Mouse (Mus musculus) mouse embryonic stem cell (cell line): ENCODE measurements around the gene Grm5.

ENCODE experiments used
- in situ Hi-C, 2 experiments: fragments of 300-500 bp; cut with MboI; formaldehyde crosslinking; loops; 1 replicate in 1 of 2; 3 replicates in 1 of 2; pipeline ENCODE4 v1.14.3; 2019 to 2020; ENCODE audit warnings: low sequenced_read_pairs in 2 of 2, low pct_unique_long_range_greater_than_20kb in 1 of 2, mixed read lengths in 1 of 2; ENCODE audit not compliant: unreplicated experiment in 1 of 2

Gene Grm5

DNA sequence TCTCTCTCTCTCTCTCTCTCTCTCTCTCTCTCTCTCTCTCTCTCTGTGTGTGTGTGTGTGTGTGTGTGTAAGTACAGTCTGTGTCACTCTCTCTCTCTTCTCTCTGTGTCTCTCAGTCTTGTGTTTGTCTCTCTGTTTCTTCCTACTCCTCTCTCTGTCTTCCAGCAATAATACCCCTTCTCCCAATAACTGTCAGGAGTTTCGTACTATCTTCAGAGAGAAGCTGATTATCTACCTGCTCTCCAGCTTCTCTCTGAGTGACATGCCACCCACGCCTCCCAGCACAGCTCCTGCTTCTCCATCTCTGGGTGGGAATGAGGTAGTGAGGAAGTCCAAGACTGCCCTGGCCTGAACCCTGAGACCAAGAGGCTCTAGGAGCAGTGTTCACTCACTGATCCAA lies at the start of gene Grm5:
Gene Grm5, plus strand, starts transcription at position 301 of the 400 bp plus-strand sequence.
- in situ Hi-C loops: no loop called here

DNA sequence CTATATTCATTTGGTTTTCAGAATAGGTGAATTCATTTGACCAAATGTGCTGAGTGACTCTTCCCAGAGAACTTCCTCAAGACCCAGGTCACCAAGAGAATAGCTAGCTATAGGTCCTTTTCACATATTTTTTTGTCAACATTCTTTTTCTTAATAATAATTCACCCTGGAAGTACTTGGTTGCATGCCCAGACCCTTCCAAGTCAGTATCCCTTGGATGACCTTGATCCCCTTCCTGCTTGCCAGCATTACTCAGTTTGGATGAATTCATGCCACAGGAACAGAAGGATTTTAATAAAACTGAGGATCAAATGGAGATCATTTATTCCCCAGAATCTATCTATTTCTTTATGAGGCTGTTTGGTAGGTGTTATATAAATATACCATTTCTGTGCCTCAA lies 44.9 kb upstream of the Grm5 start:
- in situ Hi-C loops: no loop called here

DNA sequence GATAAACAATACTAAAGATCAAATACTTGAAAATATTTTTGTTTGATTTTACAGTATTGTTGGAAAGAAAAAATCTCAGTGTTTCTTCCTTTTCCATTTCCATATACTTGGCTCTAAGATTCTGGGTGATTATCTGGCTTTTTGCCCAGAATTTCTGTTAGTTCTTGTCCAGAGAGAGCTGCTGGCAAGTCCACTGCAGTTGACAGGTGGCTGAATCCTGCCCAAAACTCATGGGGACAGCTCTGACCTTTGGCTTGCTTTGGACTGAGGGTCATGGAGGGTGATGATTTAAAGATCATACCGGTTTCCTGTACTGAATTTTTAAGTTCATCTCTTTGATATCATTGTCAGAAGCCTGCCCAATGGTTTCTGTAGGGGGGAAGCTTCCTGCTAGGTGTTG lies 18.7 kb upstream of the Grm5 start:
- in situ Hi-C loops: no loop called here

DNA sequence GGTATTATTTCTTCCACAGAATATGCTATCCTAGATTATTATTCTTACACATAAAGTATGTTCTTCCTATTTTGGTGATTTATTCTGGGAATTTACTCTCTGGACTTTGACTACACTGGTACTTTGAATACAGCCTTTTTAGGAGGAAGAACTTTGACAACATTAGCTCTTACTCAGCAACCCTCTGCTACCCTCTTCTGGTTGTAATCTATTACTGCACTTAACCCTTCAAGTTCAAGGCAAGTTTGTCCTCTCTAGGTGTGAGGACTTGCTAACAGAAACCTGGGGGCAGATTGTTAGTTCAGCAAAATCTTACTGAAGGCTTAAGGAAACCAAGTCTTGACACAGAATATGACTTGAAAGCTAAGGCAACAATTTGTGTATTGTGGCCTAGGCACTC lies 17.5 kb upstream of the Grm5 start:
- in situ Hi-C loops: no loop called here

DNA sequence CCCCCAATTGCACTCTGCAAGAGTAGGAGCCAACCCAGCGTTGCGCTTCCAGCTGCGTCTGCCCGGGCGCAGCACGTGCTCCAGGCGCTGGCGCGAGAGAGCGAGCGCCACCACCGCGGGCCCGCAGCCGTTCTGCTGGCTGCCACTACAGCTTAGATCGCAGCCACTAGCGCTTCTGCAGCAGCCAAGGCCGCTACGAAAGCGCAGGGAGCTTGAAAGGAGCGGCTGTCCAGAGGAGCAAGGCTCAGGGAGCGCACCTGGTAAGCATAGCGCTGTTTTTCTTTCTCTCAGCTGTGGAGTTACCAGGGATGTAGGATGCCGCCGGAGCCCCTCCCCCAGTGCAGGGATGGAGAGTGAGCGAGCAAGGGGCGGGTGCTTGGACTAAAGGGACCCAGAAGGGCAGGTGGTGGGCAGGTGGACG lies 323 bp downstream of the Grm5 start:
- in situ Hi-C loops: no loop called here

DNA sequence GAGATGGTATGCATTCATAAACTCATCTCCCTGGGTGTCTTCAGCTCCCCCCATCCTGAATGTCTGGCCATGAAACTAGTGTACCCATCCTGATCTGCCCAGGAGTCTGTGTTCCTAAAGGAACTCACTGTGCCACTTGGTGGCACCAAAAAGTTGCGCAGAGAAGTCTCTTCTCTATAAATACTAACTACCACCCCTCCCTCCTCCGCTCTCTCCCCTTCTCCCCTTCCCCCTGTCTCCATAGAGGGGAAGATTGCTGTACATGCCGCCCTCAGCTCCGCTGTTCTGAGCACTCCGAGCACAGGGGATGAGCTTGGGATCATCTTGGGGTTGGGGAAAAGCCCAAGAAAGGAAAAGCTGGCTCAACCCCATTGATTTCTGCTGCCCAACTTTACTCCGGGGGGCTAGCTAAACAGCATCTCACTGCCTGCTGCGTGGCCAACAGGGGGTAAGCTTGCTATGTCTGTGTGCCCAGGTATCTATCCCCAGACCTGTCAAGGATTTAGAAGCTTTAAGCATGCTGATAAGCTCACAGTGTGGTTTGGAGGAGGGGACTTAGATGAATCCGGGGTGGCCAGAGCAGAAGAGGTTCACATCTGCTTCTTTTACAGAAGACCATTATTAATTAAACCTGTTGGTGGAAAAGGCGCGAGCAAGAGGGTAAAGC lies 2.4 kb downstream of the Grm5 start:
- in situ Hi-C loops: no loop called here

DNA sequence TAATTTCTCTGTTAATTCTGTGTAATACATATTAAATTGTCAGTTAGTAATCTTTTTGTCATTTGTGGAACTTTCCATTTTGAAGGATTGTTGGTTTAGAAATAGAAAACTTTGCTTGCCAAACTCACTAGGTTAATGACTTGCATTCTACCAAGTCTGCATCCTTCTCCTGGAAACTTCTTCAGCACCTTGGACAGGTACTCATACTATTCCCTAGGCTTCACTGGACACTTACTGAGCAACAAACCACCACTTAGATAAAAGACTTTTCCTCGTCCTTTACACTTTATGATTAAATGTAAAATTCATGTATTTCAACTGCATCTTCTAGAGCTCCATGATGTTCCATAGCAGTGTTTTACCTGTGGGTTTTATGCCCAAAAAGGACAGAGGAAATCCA lies 4.0 kb downstream of the Grm5 start:
- in situ Hi-C loops: no loop called here

DNA sequence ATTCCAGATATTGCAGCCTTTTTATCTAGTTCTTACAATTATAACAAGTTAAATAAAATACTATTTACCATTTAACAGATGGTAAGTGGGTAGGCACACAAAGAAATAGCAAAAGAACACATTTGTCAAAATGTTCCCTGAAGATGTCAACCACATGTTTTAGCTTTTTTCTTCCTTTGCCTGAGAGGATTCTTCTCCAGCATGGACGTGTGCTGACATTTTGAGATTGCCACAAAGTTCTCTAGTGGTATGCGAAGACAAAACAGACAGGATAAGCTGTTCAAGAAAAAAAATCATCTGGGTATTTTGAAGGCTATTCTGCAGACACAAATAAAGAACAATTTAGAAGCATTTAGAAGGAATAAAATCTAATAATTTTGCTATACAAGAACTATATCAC lies 42.3 kb downstream of the Grm5 start:
- in situ Hi-C loops: no loop called here

DNA sequence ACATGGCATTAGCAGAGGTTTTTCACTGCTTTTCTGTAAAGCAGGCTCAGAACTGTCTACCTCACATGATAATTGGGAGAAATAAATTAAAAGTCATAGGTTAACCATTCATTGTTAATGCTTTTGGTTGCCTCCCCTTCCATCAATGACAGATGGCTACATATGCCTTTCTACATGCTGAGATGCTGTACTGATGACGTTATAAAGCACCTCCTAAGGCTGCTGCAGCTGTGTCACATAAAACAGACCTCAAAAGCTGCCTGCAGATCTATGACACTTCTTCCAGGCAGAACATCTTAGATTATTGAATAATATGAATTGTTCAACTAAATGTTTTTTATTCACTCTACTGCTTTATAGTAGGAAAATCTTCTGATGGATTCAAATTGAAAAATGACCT lies 51.6 kb downstream of the Grm5 start:
- in situ Hi-C loops: no loop called here

DNA sequence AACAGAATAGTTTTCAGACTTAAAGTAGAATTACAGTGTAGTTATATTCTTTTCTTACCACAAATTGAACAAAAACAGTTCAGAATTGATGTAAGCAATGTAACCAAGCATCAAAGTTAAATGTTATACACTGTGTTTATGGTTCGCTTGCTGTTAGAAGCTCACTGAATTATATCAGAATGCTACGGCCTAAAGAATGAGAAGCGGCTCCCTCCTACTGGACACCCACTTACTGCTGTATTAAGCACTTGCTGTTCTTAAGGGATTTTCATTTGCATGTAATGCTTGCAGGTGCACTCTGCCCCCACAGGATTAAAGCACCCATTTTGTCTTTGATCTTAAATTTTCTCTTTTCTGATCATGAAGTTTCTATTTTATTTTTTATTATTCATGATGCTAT lies 66.6 kb downstream of the Grm5 start:
- in situ Hi-C loops: no loop called here

DNA sequence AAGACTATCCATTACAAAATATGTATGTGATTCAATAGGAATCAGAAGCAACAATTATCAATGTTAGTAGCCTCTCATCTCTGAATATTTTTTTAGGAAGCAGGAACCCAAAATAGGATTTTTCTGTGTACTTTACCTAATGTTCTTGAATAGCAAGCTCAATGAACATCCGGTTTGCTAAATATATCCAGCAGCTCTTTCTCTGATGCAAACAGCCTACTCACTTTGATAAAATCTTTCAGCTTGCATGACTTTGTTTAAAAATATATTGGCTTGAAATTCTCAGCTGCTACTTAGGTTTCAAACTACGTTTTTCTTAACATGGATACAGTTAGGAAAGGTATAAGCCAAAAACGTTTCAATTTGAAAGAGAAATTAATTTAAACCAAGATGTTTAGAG lies 77.8 kb downstream of the Grm5 start:
- in situ Hi-C loops: no loop called here

DNA sequence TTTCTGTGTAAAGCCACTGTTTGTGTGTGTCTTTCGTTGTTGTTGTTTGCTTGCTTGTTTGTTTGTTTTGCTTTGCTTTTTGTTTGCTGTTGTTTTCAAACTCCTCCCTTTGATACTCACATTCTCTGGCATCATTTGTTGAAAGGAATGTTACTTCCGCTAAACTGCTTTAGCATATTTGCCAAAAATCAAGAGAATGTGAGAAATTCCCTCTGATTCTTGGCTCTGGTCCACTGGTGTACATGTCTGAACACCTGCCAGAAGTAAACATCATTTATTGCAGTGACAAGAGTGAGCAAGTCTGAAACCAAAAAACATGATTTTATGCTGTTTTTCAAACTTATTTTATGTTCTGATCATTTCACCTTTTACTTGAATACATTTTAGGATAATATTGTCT lies 80.1 kb downstream of the Grm5 start:
- in situ Hi-C loops: no loop called here

DNA sequence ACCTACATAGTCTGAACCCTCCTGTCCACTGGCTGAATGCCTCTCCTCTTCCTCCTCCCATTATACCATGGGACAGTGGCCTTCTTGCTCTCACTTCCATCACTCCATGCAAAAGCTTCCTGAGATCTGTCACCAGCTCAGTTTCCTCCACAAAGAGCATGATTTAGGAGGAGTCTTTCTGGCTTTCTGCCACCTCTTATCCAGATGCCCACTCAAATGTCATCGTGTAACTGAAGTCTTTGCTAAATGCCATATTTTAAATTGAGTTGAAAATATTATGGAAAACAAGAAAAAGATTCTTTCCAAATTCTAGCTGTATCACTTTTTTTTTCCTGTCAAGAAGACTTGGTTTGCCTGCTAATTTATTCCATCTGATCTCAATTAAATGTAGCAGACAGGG lies 132.4 kb downstream of the Grm5 start:
- in situ Hi-C loops: no loop called here

DNA sequence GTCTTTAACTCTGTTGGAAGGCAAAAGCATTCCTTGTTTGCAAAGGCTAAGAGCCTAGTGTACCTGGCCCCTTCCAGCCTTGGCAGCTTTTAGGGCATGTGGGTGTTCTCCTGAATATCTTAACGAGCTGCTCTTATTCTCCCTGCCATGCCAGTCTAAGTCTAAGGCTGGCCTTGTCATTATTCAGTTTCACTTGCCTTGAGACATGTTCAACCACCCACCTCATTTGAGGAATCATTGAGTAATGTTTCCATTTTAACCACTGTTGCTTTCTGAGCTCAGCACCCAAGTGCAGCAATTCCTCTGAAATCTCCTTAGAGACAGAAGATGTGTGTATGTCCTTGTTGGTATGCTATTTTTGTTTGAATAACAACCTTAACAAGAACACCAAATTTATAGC lies 134.7 kb downstream of the Grm5 start:
- in situ Hi-C loops: no loop called here

DNA sequence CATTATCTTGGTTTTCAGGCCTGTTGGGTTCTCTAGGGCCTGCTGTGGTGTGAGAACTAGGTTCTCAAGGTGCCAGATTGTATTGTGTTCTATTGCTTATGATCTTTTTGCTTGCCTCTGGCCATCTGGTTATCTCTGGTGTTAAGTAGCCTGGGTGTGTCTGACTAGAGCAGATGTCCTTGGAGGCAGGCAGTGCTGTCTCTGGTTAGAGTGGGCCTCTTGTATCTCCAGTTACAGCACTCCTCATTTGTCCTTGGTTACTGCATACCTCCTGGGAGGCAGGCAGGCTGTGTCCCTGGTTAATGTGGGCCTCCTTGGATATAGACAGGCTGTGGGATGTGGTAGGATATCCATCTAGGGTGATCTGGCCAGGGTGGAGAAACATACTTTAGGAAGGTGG lies 150.5 kb downstream of the Grm5 start:
- in situ Hi-C loops: no loop called here

DNA sequence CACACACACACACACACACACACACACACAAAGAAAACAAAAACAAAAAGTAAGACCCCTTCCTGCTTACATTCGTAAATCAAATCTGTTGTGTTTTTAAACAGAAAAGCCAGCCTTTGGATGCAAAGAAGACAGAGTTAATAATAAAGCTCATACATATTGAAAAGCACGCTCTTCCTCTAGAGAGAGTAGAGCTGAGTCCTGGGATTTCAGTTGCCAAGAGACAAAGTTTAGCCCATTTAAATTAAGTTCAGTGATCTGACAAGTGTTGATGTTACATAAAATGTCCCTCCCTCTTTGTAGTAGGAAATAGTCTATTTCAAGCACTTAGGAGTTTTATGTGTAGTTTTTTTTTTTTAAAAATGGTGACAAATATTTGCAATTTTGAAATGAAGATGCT lies 178.0 kb downstream of the Grm5 start:
- in situ Hi-C loops: no loop called here

DNA sequence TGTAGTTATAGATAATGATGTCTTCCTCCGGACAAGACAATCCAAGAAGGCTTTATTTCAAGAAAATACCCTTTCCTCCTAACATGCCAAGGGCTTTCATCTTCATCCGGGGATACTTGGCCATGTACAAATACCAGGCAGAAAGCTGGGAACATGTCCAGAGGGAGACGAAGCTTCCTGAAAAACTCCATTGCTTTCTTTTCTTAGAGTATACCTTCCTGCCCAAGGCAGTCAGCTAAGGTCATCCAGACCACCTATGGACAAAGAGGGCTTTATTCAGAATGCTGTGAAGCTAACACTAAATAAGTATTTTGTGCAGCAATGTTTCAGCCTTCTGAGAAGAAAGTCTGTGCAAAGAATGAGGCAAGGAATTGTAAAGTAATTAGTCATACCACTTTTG lies 178.4 kb downstream of the Grm5 start:
- in situ Hi-C loops: no loop called here

DNA sequence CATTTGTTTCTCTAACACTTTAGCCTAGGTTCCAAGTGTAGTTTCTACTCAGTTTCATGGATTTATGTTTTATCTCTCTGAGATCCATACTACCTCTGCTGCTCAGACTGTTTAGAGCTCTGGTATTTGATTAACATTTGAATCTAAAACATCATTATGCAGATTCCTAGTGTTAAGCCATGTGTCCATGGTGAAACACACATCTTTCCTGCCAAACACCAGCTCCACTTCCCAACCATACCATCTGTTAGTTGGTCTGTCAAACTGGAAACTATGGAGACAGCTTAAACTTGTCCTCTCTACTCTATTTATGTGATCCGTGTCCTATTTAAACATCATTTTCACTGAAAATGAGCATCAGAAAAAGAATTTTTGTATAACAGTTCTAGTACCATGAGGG lies 203.6 kb downstream of the Grm5 start:
- in situ Hi-C loops: no loop called here

DNA sequence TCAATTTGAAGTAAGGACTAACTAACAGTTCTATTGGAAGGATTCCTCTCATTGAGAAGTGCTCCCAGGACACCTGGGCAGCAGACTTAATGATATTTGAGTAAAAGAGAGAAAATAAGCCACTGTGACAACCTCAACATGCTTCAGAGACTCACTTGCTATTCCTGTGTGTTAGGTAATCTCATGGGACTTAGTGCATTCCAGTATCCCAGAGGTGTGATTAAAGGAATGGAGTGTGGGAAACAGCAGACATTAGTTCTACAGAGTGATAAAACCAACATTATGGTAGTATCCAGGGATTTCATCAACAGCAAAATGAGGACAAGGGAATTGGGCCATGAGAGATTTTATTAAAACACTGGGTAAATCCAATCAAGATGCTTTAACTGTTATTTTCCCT lies 205.0 kb downstream of the Grm5 start:
- in situ Hi-C loops: no loop called here

DNA sequence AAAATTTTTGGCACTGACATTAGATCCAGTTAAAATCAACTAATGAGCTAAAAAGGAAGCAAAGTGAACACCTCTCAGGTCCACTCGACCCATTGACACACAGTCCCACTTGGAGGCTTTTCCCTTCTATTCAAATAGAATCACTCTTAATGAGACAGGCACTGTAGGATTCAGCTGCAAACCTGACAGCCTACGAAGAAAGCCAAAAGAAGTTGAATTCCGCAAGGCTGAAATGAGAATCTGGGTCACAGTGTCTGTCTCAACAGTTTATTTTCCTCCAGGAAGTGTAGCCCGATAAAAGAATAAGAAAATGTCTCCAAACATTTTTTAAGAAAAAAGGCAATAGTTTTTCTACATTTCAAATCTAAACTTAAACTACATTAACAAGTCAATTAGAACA lies 209.9 kb downstream of the Grm5 start:
- in situ Hi-C loops: no loop called here

DNA sequence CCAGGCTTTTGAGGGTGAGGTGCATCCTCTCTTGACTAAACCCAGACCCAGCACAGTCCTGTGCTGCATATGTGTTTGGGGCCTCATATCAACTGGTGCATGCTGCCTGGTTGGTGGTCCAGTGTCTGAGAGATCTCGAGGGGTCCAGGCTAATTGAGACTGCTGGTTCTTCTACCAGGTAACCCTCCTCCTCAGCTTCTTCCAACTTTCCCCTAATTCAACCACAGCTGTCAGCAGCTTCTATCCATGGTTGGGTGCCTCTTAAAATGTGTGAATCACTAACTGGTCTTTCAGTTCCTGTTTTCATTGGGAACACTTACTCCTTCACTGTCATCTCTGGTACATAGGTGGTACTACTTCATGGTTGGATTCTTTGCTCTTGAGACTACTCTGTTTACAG lies 240.9 kb downstream of the Grm5 start:
- in situ Hi-C loops: no loop called here
